Mouse (Mus musculus) gonadal fat pad, adult 2 months (tissue): ENCODE data around the gene Ppp1r1b. TPM values are rescaled to one million over a fixed set of nuclear protein-coding genes. Genes with fewer than 3 reads are reported as not detected.

Experiments
- DNase-seq: peaks from one replicate; pipeline ENCODE4 v3.0.0-alpha.2; 2012; ENCODE audit warnings: low read depth
- polyA plus RNA-seq: library from polyadenylated mRNA; depleted of rRNA; stranded (reverse); fragments of >200 nt; gene quantifications from 2 replicates; pipeline ENCODE4 v1.2.3, GENCODE M21; 2012

The Ppp1r1b gene
- polyA plus RNA-seq, 1 experiment: 10.1 TPM

DNA sequence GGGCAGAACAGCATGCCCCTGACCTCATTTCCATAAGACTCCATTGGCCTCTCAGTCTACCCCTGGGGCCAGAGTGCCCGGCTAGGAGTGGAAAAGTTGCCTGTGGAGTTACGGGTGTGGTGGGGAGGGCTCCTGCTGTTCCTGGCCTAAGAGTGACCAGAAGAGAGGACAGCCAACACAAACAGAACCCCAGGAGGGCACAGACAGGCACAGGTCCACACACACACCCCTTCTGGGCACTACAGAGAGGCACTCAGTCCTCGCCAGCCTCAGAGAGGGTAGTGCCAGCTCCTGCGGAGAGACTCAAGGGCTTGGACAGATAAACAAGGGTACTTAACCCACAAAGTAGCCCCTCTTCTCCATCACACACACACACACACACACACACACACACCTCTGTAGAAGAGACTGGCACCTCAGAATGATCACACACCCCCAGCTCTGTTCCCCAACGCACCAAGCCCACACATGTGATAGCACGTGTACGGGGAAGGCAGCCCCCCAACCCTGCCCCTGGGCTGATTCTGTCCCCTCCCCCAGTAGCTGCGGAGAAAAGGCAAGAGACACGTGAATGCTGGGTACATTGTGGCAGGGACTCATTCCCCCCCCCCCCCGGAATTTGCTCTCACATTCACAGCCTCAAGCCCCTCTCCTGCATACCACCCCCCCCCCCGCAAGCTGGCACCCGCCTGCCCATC lies 670 bp upstream of the Ppp1r1b start:
- no peak for DNase-seq

DNA sequence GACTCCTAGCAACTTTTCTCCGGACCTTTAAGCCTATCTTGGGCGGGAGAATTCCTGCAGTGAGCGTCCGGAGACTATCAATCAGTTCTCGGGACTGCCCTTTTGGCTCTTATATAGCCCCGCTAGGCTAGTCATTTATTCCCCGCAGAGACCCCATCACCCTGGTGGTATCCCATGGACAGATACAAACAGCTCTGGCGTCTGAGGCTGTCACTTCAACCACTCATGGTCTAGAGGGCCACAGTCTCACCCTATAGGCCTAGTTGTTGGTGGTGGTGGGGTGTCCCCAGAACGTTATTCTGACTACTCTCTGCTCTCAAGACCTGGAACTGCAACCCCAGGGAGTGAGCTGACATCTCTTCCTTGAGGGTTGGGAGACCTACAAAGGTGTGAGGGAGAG lies 1.1 kb downstream of the Ppp1r1b start:
- DNase-seq: no peak

GRCm38 (mm10) chr11:98352272-98352990 lies 4.2 kb downstream of the Ppp1r1b start:
- DNase-seq: no peak

DNA sequence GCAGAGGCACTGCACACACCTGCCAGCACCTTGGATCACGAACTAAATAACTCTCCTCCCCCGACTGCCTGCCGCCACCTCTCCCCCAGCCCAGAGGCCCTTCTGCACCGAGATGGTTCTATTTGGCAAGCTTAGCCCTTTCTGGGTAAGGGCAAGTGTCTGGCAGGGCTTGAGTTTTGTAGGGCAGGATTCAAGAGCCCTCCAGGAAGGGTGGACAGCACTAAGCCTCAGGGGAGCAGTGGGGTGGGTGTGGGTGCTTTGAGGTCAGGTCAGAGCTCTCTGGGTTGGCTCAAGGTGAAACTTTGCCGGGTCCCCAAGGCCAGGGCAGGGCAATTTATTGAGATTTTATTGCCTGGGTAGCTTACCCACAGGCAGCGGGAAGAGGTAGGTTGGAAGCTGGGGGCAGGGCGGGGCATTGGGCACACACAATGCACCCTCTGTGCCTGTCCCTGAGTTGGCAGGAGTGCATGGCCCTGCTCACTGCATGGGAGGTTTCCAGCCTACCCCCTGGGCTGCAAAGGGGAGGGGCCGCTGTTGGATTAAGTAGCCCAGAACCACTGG lies 5.5 kb downstream of the Ppp1r1b start:
- DNase-seq: no peak

DNA sequence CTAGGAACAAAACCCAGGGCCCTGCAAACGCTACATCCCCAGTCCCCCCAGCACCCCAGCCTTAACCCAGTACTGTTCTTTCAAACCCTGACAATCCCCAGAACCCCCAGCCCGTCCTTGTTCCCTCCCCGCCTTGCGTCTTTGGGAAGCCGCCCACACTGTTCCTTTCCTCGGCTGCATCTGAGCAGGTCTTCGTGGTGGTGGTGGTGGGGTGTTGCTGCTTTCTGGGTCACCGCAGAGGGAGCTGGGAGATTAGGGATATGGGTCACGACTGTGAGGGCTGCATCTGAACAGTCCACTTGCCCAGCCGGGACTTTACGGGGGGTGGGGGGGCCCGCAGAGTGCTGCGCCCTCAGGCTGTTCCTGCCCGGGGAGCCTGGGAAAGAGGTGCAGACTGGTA lies 6.2 kb downstream of the Ppp1r1b start:
- no peak for DNase-seq

DNA sequence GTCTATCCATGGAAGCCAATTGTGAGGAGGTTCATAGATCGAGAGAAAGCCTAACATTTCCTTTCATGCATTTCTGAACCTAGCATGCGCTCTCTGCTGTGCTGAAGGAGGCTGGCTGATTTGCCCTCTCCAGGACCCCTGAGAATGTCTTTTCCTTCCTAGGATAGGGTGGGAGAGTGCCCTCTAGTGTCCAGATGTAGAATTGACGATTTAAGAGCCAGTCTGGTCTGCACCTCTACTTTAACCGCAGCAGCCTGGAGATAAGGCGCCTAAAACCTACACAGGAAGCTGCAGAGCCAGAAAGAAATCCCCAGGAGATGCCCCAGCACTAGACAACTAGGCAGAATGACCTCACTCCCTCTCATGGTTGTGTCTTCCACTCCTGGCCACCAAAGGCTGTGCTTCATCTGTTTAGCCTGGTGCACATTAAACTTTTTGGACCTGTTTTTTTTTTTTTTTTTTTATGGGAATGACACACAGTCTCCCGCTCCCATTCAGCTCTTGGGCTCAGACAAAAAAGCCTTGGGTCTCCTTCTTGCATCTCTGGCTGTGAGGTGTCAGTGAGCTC lies 7.6 kb downstream of the Ppp1r1b start:
- no peak for DNase-seq

DNA sequence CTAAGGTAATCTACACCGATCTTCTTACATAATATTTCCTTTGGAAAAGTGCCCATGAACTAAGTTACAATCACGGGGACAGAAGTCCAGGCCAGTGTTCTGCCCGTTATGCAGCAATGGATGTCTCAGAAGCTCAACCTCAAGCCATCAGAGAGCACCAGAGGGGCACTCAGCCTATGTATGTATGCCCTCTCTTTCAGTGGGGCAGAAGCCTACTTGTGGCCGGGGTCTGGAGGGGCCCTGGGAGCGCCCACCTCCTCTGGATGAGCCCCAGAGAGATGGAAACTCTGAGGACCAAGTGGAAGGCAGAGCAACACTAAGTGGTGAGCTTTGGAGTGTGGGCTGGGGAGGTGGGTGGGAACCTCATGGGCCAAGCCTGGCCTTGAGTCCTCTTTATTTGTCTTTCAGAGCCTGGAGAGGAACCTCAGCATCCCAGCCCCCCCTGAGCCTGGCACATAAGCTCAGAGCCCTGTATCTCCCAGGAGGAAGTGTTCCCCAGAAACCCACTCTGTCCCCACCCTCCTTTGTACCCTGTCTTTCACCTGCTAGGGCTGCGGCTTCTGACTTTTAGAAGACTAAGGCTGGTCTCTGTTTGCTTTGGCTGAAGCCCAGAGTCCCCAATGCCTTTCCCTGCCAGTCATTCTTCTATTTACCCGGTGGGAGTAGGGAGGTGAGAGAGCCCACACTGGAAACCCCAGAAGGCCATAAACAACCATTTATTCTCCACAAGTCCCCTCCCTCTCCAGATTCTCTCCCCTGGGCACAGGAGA lies 8.6 kb downstream of the Ppp1r1b start:
- no peak for DNase-seq

GRCm38 (mm10) chr11:98357396-98358160 lies 9.4 kb downstream of the Ppp1r1b start:
- no peak for DNase-seq

DNA sequence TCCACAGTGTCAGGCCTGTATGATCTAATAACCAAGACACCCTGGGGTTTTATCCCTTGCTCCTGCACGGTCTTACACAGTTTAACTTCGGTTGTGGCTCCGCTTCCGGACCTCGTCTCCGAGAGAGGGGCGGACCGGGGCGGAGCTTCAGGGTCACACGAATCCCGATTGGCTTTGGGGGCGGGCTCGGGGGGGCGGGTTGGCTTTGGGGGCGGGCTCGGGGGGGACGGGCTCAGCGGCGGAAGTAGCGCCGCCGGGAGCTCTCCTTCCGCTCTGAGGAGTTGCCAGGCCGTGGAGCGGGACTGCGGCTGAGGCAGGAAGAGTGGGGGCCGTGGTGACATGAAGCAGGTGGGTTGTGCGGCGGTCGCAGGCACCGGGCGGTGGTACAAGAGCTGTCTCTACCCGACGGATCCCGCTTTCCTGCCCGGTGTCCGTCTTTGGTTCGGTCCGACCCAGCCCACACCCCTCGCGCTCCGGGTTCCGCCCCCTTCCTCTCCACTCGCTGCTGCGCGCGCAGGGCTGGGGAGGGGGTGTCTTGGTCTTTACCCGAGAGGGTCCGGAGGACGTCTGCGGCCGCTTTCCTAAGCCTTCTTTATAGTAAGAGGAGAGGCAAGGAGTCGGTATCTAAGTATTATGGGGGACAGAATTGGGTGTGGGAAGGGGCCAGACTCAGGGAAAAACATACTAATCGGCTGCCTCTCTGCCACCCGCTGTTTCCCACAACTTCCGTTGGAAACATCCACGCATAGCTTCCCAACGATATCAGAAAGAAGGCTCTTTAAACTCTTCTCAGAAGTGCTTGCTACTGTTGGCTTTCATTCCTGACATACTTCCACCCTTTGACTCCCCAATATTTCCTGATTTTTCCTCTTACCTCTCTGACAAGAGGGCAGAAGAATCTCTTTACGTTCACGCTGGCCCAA lies 10.2 kb downstream of the Ppp1r1b start, which contains the start of gene Stard3:
TSS of gene Stard3 (plus strand) at position 208 of the 923 bp plus-strand sequence.
- no peak for DNase-seq

DNA sequence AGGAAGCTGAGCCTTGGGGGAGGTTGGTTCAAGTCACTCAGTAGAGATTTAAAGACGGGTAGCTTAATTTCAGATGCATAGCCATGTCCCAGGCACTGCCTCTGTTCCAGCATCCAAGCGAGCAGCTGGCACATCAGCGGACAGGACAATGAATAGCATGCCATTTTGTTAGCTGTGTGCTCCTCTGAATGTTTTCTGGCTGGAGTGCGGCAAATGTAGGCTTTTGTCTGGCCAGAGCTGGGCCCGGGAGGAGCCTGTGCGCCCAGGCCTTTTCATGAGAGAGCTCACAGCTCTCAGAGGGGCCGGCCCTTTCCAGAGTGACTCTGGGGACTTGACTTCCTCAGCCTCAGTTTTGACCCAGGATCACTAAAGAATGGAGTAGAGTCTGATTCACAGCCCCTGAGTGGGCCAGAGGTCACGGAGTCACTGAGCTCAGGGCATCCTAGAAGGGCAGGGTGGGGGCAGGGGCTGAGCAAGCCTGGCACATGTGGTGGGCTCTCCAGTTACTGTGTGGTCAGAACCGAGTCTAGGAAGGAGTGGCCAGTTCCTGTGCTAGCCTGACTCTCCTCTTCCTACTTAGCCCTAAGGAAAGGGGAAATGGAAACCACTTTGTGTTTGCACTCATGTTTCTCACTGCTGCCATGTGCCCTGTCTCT lies 12.8 kb downstream of the Ppp1r1b start:
- DNase-seq: no peak

DNA sequence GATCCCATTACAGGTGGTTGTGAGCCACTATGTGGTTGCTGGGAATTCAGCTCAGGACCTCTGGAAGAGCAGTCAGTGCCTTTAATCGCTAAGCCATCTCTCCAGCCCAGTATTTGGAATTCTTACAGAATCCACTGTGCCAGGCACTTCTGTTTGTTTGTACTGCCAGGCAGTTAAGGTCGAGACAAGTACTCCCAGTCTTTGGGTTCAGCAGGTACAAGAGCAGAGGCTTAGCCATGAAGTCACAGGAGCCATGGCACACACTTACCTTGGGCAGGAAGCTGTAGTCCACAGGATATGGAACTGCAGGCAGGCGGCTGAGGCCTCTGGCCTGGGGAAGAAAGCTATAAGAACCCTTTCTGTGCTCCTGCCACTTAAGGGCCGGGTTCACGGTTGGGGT lies 15.6 kb downstream of the Ppp1r1b start:
- no peak for DNase-seq

DNA sequence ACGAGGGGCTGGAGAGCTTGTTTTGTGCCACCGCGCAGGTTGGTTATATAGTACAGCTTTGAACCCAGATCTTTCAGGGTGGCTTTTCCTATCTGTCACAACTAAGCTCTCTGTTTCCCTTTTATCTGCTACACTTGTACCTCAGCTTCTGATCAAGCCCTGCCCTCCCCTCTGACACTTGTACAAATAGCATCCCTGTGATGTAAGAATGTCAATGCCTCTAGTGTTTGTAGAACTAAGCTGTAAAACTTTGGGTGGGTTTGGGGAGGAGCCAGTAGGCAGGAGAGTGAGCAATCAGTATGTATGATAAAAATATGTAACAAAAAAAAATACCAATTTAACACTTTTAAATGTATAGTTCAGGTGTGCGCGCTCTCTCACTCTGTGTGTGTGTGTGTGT lies 16.2 kb downstream of the Ppp1r1b start:
- no peak for DNase-seq

- DNase-seq: no peak
Measured at GRCm38 (mm10) chr11:98366290-98366689, 18.1 kb downstream of the Ppp1r1b start.

- DNase-seq: no peak
Measured at GRCm38 (mm10) chr11:98367171-98367862, 19.1 kb downstream of the Ppp1r1b start.

DNA sequence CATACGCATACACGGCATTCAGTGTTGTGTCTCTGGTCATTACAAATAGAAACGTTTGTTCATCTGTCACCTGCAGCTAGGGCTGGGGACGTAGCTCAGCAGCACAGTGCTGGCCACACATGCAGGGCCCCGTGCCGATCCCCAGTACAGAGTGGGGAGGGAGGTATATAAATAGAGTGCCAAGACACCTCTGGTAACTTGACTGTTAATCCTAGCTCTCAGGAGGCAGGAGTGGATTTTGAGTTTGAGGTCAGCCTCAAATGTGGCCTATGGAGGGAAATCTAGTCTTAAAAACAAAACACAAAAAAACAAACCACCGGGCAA lies 19.6 kb downstream of the Ppp1r1b start:
- no peak for DNase-seq

DNA sequence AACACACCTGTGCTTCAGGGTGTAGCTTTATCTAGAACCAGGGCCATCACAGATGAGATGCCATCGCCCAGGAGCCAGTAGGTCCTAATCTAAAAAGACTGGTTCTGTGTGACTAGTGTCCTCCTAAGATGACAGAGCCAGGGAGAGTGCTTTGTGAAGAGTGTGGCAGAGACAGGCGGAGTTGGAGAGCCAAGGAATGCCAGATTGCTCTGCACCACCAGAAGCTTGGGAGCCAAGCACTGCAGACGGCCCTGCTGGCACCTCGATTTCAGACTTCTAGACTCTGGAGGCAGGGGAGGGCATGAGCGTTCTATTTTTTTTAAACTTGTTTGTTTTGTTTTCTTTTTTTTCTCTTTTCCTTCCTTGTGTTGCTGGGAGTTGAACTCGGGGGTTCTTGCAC lies 21.1 kb downstream of the Ppp1r1b start:
- no peak for DNase-seq

- DNase-seq: no peak
Measured at GRCm38 (mm10) chr11:98370588-98370987, 22.4 kb downstream of the Ppp1r1b start.

DNA sequence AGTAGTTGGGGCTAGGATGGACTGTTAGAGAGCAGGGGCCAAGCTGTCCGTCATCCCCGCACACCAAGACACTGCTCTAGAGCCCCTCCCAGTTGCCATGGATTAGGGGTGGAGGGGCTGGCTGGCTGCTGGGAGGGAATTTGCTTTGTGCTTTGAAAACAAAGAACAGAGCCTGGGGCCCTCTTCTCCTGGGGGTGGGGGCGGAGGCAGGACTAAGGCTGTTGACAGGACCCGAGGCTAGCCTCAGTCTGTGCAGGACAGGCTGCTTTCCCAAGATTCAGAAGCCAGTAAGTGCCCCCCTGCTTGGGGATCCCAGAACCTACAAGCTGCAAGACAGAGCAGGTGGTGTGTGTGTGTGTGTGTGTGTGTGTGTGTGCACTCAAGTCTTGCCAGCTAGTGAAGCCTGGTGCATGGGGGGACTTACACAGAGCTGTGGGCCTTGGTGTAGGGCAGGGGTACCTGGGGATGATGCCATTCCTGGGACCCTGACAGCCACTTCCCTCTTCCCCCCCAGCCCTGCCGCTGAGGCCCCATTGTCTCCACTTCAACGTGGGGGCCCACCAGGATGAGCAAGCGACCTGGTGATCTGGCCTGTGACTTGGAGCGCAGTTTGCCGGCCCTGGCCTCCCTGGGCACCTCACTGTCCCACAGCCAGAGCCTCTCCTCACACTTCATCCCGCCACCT lies 23.5 kb downstream of the Ppp1r1b start:
- no peak for DNase-seq

DNA sequence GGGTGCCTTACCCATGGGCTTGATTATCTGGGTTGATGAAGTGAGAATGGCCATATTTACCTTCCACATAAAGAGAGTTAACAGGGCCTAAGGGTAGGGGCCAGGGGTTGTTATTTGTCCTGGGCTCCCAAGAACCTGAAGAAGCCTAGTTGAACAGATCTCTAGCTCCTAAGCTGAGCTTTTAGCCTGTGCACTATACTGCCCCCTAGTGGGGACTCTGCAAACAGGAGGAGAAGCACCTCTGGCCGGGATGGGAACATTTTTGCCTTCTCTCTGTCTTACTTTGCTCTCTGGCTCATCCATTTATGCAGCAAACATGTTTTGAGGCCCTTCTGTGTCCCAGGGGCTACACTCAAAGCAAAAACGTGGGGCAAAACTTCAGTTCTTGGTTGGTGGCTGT lies 24.2 kb downstream of the Ppp1r1b start:
- DNase-seq: no peak
